Mouse (Mus musculus): ENCODE measurements at regions not wholly inside any gene's neighbourhood (a gene's known extent, or its start where the extent isn't known, plus 50 kb on each side); places are given as distances from the start of the nearest gene placed in this dataset.

GRCm38 (mm10) chr9:32005348-32005747 lies 92.1 kb upstream of the Barx2 start:
- CTCF ChIA-PET, result no interaction called here

DNA sequence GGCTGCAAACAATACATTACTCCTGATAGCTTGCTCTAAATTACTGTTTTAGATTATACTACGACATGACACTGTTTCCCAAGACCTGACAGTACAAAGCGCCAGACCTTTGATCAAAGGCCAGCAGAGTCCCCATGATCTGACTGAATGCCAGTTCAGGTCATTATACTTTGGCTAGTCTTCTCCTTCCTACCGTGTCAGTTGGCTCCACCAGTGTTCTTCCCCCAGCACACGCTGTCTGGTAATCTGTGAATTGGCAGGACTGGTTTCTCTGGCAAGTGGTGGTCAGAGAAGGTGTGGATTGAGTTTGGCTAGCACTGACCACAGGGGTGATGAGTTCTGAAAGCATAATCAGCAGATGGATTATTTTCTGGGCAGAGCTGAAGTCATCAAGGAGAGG lies 93.1 kb upstream of the Barx2 start:
- CTCF ChIA-PET, result no interaction called here

GRCm38 (mm10) chr9:32010953-32011770 lies 97.9 kb upstream of the Barx2 start:
- CTCF ChIA-PET, result no interaction called here

GRCm38 (mm10) chr9:32016286-32016685 lies 99.7 kb upstream of the Arhgap32 start:
- CTCF ChIA-PET, result interaction anchor here (0.6 kb wide), 1 partner anchor 138 kb away, joined by 5 read pairs; no protein-coding TSS in a partner anchor

DNA sequence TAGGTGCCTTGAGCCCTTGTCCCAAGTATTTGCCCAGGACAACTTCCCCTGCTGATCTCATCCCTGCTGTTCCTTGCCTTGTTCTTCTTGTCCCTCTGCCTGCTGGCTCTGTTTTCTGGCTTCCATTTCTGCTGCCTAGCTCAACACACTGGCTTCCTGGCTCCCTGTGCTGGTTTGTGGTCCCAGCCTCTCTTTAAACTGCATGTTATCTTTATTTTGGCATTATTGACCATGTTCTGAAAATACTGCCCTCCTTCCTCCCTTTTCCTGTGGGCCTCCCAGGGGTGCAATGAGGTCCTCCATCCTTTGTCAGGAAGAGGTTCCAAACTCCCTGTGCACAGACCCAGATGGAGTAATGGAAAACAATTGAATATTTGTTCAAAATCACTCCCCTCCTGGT lies 97.9 kb upstream of the Arhgap32 start:
- CTCF ChIA-PET, result no interaction called here

DNA sequence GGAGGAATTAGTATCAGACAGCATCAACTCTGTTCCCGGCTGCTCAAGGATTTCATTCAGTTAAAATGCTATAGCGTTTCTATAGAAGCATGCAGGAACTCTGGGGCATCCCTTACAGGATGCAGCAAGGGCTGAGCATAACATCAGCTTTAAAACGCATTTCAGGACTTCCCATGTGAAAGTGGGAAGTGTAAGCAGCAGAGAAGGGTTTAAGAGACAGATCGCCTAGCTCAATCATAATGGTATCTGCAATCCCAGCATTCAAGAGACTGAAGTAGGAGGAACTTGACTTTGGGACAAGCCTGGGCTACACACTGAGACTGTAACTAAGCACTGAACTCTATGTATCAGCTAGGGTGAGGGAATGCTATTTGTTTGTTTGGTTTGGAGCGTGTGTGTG lies 96.2 kb upstream of the Arhgap32 start:
- CTCF ChIA-PET, result no interaction called here

DNA sequence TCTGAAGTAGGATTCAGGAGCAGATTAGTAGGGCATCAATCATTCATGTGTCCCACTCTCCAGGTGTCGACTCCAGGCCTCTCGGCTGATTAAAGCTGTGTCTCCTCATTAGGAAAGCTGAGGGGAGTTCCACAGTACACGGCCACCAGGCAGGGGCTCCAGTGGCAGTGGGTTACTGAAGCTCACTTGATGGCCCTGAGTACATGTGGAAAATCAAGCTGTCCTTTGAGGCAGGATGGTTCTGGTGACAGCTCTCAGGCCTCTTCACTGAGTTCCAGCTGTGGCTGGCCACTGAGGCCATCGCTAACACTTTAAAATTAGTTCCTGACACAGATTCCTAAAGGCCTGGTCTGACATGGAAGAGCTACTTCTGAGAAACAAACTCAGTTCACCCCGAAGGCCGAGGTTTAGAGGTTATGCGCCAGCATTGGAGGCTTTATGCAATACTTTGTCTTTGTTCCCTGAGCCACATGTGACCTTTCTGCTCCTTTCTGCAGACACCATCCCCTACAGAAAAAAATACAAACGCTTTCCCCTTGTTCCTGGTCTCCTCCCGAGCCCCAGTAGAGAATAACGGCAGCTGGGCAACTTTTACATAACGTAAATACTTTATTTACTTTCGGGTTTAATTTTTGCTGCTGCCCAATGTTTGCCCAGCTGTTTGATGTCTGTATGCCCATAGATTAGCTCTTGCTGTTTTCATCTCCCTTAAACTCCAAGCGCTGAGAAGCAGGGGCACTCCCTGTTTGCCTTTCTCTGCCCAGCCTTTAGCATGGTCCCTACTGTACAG lies 94.8 kb upstream of the Arhgap32 start:
- CTCF ChIA-PET, result interaction anchor here (0.5 kb wide), 1 partner anchor 895 kb away, joined by 3 read pairs; no protein-coding TSS in a partner anchor

- CTCF ChIA-PET, result interaction anchor here (0.5 kb wide), 1 partner anchor 895 kb away, joined by 3 read pairs; no protein-coding TSS in a partner anchor
These were observed 94.2 kb upstream of the Arhgap32 start for GRCm38 (mm10) chr9:32021755-32022154.

DNA sequence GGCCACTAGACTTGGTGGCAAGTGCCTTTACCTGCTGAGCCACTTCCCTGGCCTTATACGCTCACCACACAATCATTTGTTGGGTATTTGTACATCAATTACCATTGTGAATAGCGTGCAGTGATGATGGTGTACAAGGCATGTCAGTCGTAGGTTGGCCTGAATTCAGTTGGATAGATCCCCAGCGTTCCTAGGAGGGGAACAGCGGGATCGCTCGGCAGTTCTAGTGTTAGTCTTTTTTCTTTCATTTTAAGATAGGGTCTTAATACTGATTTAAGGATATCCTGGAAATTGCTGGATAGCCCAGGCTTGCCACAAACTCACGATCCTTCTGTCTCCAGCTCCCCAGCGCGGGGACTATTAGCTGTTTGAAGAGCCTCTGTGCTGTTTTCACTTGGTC lies 92.9 kb upstream of the Arhgap32 start:
- CTCF ChIA-PET, result no interaction called here

DNA sequence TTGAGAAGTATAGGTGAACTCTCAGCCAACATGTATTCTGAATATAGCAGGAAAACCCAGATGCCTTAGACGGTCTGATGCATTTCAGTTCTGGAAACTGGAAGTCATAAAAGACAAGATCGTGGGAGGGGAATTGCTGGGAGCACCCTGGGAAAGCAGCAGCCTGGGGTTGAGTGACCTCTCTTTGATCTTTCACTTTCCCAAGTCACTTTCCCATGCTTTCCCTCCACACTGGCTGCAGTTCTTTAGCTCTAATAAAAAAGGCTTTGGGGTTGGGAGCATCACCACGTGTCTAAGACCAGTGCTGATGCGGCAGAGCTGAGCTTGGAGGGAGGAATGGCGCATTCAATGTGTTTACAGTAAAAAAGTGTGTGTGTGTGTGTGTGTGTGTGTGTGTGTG lies 91.2 kb upstream of the Arhgap32 start:
- CTCF ChIA-PET, result no interaction called here

DNA sequence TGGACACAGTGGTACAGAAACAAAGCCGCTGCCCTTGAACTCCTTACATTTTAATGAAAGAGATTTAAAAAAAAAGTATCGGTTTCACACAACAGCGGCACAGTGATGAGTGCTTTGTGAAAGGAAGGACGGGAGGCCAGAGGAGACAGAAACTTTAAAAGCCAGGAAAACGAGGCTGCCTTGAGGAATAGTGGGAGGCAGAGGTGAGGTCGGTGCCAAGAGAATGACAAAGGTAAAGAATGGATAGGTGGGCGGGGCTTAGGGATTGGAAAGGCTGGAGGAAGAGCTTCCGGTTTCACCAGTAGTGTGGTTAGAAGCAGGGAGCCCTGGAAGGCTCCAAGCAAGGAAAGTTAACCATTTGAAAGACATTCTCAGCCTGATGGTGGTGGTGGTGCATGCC lies 88.0 kb upstream of the Arhgap32 start:
- CTCF ChIA-PET, result no interaction called here

GRCm38 (mm10) chr9:32029001-32029400 lies 86.9 kb upstream of the Arhgap32 start:
- CTCF ChIA-PET, result interaction anchor here (0.6 kb wide), 1 partner anchor 30 kb away, joined by 3 read pairs; no protein-coding TSS in a partner anchor

DNA sequence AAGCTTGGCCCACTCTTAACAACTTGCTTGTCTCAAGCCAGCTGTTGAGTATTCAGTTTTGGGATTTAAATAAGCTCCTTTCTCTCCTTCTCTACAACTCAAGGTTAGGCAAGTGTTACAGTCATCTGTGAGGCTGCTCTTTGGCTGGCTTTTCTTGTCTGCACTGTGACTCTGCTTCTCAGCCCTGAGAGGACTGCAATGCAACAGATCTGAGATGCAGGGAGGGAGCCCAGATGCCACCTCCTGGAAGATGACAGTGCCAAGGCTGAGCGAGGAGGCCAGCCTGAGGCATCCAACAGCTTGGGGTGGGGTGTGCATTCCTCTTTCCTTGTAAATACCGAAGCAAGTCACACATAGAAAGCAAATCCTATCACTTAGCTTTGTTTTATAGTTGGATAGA lies 86.2 kb upstream of the Arhgap32 start:
- CTCF ChIA-PET, result no interaction called here

GRCm38 (mm10) chr9:32030203-32030602 lies 85.7 kb upstream of the Arhgap32 start:
- CTCF ChIA-PET, result no interaction called here

DNA sequence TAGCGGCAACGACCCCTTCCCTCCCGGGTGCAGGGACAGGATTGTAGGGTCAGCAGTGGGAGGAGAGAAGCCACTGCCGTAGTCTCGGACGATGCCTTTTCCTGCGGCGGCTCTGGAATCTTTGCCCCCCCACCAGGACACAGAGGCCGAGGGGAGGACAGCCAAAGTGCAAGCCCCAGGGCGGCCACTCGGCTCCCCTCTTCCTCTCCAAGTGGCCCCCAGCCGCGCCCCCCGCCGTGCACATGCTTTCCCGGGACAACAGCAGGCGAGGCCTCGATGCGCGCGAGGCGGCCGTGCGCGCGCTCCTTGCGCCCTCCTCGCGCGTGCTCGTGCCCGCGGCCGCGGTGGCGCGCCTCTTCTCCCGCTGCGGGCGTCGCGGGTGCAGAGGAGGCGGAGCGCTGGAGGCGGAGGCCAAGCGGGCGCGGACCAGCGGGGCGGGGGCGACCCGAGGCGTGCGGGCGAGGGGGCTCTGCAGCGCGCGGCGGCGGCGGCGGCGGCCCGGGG lies 83.9 kb upstream of the Arhgap32 start:
- CTCF ChIA-PET, result no interaction called here

DNA sequence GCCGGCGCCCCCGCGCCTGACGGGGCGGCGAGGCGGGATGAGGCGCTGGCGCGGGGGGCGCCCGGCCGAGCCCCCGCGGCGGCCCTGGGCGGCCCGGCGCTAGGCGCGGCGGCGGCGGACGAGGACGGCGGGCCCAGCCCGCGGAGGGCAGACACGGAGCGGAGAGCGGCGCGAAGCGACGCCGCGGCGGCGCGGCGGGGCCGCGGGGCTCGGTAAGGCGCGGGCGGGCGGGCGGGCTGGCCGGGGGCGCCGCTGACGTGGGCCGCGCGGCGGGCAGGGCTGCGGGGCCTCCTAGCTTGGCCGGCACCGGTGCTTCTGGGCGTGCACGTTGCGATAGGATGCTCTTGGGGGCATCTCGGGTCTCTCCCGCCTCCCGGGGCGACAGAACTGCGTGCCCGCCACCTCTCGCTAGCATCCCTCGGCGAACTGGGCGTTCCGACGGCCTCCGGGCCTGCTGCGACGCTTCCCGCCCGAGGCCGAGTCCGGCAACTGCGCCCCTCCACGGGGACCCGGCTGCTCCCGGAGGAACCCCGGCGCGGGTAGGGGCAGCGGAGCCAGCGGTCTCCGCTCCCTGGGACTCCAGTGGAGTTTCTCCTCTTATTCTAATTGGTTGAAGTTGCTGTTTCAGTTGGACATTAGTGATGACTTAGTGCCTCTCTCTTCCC lies 83.3 kb upstream of the Arhgap32 start:
- CTCF ChIA-PET, result no interaction called here

DNA sequence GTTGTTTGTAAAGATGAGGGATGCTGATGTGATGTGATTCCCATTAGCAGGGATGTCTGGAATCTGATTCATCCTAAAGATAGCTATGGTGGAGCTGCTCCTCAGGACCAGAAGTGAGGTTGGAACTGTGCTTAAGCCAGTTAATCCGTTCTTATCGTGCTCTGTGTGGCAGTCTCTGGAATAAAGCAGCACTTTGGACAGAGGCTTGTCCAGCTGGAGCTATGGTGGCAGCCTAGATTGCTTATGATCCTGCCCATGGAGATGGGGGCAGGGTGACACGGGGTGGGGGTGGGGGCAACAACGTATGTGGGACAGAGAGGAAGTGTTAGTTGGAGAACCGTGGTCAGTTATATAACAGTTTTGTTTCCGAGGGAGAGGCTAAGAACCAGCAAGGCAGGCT lies 82.0 kb upstream of the Arhgap32 start:
- CTCF ChIA-PET, result no interaction called here

DNA sequence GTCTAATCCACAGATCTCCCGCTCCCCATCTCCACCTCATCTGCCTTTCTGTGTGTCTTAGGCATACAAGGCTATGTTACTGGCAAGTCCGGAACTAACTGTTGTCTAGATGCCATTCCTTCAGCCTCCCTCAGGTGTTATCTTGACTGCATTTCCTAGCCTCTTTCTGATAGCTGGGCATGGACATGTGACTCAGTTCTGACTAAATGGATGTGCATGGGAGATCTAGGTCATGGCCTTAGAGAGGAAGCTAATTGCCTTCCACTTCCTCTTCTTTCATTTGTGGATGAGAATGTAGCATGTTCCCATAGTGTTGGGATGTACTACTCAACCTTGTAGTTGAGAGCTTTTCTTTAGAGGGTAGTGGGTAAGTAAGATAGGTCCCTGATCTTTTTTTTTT lies 75.9 kb upstream of the Arhgap32 start:
- CTCF ChIA-PET, result no interaction called here

DNA sequence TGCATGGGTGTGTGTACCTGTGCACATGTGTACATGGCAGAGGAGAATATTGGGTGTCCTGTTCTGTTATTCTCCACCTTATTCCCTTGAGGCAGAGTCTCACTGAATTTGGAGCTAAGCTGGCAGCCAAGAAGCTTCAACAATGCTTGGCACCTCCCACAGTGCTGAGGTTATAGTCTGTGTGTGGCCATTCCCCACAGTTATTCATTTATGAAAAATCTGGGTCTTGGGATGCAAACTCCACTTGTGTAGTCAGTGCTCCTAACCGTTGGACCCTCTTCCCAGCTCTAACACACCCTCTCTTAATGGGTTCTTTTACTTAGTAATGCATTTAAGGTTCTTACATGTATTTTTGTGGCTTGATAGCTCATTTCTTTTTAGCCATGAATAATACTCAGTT lies 72.6 kb upstream of the Arhgap32 start:
- CTCF ChIA-PET, result no interaction called here

DNA sequence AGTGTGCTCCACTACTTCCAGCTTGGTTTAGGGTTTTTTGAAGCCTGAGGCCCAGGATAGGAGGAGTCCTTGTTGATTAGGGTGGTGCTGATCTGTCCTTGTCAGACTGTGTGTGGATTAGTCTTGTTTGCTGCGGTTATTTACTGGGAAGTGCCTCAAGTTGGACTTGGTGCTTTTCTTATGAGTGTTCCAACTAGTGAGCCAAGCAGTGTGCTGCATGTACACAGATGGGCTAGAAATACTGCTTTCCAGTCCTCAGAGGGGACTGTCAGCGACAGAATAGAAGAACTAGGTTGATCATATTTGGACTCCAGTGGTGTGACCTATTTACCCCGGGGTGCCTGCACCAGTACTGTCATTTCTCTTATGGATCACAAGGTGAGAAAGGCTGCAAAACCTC lies 69.1 kb upstream of the Arhgap32 start:
- CTCF ChIA-PET, result no interaction called here

DNA sequence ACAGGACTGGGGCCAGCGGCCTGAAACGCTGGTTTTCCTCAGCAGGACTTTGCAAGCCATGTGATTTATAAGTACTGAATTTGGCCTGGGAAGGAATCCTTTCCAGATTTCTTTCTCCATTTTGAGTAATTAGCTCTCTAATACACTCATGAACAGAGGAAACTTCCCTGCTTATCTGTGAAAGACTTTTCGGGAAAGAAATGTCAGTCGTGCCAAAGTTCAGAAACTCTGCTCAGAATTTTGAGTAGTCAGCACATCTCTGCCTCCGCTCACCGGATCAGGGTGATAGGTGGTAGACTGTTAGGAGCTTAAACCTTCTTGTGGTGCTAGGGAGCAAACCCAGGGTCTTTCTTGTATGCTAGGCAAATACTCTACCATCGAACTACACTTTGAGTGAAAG lies 67.0 kb upstream of the Arhgap32 start:
- CTCF ChIA-PET, result no interaction called here

DNA sequence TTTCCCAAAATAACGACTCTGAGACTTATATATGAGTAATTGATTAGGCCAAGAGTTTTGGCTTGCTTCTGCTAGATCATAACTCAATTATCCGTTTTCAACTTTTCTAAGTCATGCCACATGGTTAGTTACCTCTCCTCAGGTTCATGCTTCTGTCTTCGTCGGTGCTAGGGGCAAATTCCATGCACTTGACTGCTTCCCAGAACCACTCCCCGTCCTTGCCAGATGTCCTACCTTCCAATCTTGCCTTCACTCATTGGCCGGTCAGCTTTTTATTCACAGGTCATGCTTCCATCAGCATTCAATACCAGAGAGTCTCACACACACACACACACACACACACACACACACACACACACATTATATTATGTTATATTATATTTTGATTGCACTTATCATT lies 66.4 kb upstream of the Arhgap32 start:
- CTCF ChIA-PET, result no interaction called here

Data from spleen, embryonic (tissue).